Mouse (Mus musculus): ENCODE results near the gene Pts.

GRCm38 (mm10) chr9:50498815-50499214 lies 29.7 kb downstream of the Pts start:
- TF ChIP-seq CTCF (IDR thresholded peaks at IDR 0.05 in 2 of 3, conservative IDR thresholded peaks at IDR 0.05 in 1 of 3; ENCODE audit: control insufficient read depth in 1 of 3, insufficient read depth in 1 of 3, low read depth in 2 of 3, low read length in 3 of 3, poor library complexity in 1 of 3, severe bottlenecking in 1 of 3) (no peak), POLR2A (IDR thresholded peaks at IDR 0.05; ENCODE audit: control insufficient read depth in 1 of 2, insufficient read depth in 1 of 2, low read depth in 1 of 2, low read length in 2 of 2, poor library complexity in 1 of 2) (no peak), BHLHE40 (IDR thresholded peaks at IDR 0.05; ENCODE audit: borderline replicate concordance, low read depth, low read length) (no peak), ZMIZ1 (IDR thresholded peaks at IDR 0.05; ENCODE audit: low read depth, low read length) (no peak)

Data from MEL (cell line).